Mouse (Mus musculus): ENCODE measurements around the gene Atp6v1g2.

Gene Atp6v1g2

DNA sequence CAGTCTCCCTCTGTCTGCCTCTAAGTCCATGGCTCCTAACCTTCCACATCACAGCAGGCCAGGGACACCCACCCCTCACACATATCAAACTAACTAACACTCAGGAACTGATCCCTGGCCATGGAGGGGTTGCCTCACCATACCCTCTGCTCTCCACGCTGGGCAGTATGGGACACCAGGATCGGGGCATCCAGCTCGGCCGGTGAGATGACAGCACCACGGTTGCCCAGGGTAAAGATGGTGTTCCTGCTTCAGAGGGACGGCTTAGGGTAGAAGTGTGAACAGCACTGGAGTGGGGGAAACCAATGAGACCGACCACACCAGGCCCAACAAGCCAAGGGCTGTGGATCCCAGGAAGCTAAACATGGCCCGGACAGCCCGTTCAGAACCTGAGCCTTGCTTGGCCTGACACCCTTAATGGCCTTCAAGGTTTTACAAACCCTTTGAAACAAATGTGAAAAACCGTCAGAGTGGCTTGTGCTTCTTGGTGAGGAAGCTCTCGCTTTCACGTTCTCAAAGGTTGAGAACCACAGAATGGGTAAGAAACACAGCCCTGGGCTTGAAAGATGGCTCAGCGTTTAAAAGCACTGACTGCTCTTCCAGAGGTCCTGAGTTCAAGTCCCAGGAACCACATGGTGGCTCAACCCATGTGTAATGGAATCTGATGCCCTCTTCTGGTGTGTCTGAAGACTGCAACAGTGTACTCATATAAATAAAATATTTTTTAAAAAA lies 45.7 kb downstream of the Atp6v1g2 start:
- in situ Hi-C loops (cut with MboI, MseI): no loop called here

DNA sequence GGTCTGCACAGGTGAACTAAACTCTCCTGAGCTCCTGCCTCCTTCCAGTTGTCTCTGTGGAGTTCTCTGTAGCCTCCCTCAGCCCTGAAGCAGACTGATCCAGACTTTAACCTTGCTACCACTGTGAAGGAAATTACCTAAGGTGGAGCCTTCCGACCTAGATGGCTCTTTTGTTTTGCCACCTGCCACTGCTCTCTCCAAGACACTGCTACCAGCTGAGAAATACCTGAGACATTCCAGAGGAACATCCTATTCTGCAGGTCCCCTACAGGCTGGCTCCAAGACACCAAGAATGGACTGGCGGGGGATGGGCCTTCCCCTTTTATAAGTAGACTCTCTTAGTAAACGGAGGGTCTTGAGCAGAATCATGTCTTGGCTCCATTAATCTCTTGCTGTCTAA lies 46.8 kb downstream of the Atp6v1g2 start:
- in situ Hi-C loops (cut with MboI, MseI): no loop called here

DNA sequence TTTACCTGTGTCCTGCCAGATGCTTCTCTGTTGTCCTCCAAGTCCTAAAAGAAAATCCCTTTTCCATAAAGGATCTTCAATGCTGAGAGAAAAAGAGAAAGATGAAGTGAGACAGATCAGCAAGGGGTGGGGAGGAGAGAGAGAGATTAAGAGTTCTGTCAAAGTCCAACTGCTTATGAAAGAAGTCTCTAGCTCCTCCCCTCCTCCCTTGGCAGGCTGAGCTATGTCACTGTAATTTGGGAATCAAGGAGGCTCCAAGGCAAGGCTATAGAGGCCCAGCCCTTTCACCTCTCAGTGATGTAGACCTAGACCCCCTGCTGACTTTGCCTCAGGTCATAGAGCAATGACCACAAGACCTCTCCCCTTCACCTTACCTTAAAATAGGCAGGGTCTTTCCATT lies 52.0 kb downstream of the Atp6v1g2 start:
- in situ Hi-C loops (cut with MboI, MseI): loop anchor here (5.0 kb wide), 1 partner anchor 37 kb away; the partner anchor contains the start of gene H2-Q1

Measured in T-helper 2 cell (primary cell).